Mouse (Mus musculus) naive thymus-derived CD4-positive, alpha-beta T cell, adult 2 months (primary cell): ENCODE measurements around the gene Slc25a36.

Experiments used
- DNase-seq: peaks from one replicate; pipeline ENCODE4 v3.0.0-alpha.2; 2011; ENCODE audit warnings: low read depth

The Slc25a36 gene

DNA sequence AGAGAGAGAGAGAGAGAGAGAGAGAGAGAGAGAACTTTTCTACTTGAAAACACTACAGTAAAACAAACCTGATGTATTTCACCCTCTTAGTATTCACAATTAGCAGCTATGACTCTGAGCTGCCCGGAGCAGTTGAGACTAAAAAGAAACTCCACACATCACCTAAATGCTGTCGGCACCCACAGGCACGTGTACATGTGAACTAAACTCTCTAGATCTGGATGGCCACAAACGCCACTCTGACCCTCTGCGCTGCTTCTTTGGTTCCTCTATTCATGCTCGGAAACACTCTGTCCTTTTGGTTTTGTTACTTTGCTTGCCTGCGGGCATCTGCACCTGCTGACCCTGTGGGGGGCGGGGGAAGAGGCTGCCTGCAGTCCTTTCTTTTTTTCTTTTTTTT is 69.3 kb downstream of the Slc25a36 start:
- DNase-seq, result no peak

- DNase-seq, result no peak
Measured at GRCm38 (mm10) chr9:97038010-97038409, 72.9 kb downstream of the Slc25a36 start.

GRCm38 (mm10) chr9:97036656-97037055 is 74.3 kb downstream of the Slc25a36 start:
- no peak for DNase-seq

GRCm38 (mm10) chr9:97027361-97027760 is 83.6 kb downstream of the Slc25a36 start:
- no peak for DNase-seq

DNA sequence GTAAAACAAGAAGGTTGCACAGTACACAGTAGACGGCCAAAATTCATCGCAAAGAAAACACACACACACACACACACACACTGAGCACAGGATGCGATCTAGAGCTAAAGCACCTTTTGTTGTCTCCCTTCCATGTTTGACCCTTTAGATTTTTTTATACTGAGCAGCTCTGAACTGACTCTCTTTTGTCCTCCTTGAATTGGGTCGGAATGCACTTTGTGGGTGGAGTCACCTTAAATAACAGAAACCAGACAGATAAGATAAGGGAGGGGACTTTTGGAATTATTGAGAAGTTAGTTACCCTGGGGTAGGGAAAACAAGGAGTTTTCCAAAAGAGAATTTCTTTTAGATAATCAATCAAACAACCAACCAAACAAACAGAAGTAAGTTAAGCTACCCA is 85.0 kb downstream of the Slc25a36 start:
- DNase-seq, result no peak
